Mouse (Mus musculus) forebrain, embryonic 16.5 days (tissue): ENCODE data around the gene Ttc6. TPM values are rescaled to one million over a fixed set of nuclear protein-coding genes. Genes with fewer than 3 reads are reported as not detected.

ENCODE experiments used
- ATAC-seq: fragments of 200-750 bp; cut with Nextera tagmentation; 2 replicates; pipeline ENCODE4 v1.8.0; 2017; ENCODE audit warnings: mild to moderate bottlenecking, moderate library complexity
- H3K27ac ChIP-seq: fragments of 300-500 bp; sonication (generic); 2 replicates; pipeline ENCODE4 v1.5.1; 2014; ENCODE audit warnings: low read length, control low read depth
- H3K27me3 ChIP-seq: fragments of 300-500 bp; sonication (generic); replicated peaks from 2 replicates; pipeline ENCODE4 v1.6.1; 2014; ENCODE audit warnings: low read length; ENCODE audit not compliant: control insufficient read depth, insufficient read depth
- H3K36me3 ChIP-seq: fragments of 300-500 bp; sonication (generic); 2 replicates; pipeline ENCODE4 v1.6.1; 2014; ENCODE audit not compliant: control insufficient read depth, insufficient read depth
- H3K4me1 ChIP-seq: fragments of 300-500 bp; sonication (generic); replicated peaks from 2 replicates; pipeline ENCODE4 v1.6.1; 2014; ENCODE audit warnings: low read length; ENCODE audit not compliant: control insufficient read depth, insufficient read depth
- H3K4me2 ChIP-seq: fragments of 300-500 bp; sonication (generic); 2 replicates; pipeline ENCODE4 v1.6.1; 2014; ENCODE audit warnings: mild to moderate bottlenecking, low read length, control low read depth
- H3K4me3 ChIP-seq: fragments of 300-500 bp; sonication (generic); replicated peaks from 2 replicates; pipeline ENCODE4 v1.5.1; 2014; ENCODE audit warnings: mild to moderate bottlenecking, low read length, control low read depth
- H3K9ac ChIP-seq: fragments of 300-500 bp; sonication (generic); replicated peaks from 2 replicates; pipeline ENCODE4 v1.6.1; 2014; ENCODE audit warnings: low read depth, low read length, control low read depth
- H3K9me3 ChIP-seq: fragments of 300-500 bp; sonication (generic); 2 replicates; pipeline ENCODE4 v1.6.1; 2016; ENCODE audit warnings: low read length; ENCODE audit not compliant: control insufficient read depth
- WGBS: fragments of 180-500 bp; shearing (Covaris S2); extraction: QIAGEN DNeasy Blood & Tissue Kit; methylation state at CpG from one replicate; pipeline ENCODE4 v1.1.7; 2014; 5-methylcytosine and 5-hydroxymethylcytosine counted together
- polyA plus RNA-seq: library from polyadenylated mRNA; unstranded; fragments of >200 nt; fragmentation: Nextera tagmentation; extraction: Ambion mirVana; gene quantifications from 2 replicates; pipeline ENCODE4 v1.2.1, GENCODE M21; 2015

Gene Ttc6
- polyA plus RNA-seq, result 0.16 and 0.18 TPM in 2 replicates

GRCm38 (mm10) chr12:57563909-57564308, at the start of gene Ttc6:
Gene Ttc6, plus strand, starts transcription at chr12:57564113.
- H3K4me3 ChIP-seq, result no peak within 1 kb of the TSS
- no peak for ATAC-seq
- H3K27ac ChIP-seq, result no peak within 1 kb of the TSS
- WGBS, result 81% methylated on average over 6 of the region's 6 CpGs
- no peaks in the 10 kb centered on the region for H3K9me3 ChIP-seq
- H3K9ac ChIP-seq, result no peak within 1 kb of the TSS
- no peak within 1 kb of the TSS for H3K4me2 ChIP-seq
- H3K36me3 ChIP-seq, result no peaks in the 10 kb centered on the region
- H3K27me3 ChIP-seq, result no peaks in the 10 kb centered on the region
- H3K4me1 ChIP-seq, result no peaks in the 10 kb centered on the region

DNA sequence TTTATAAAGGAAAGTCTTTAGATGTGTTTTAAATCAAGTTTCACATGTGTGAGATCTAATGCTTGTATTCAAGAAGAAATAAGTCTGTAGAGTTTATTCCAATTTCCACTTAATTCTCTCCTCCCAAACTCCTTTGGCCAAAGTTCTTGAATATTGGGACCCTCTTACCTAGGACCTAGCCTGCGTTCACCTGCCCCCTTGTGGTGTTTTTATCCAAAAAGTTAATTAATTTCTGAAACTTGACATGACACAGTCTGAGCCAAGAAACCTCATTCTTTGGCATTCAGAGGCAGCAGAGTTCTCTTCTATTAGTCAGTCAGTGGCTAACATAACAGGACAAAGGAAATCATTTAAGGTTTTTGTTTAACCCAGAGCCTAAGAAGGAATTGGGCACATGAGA, 49.4 kb upstream of the Ttc6 start:
- Histone ChIP-seq H3K9ac (no peak overlapping the region), H3K4me1 (no peaks in the 10 kb centered on the region), H3K4me3 (no peak overlapping the region), H3K27ac (no peak overlapping the region), H3K27me3 (no peaks in the 10 kb centered on the region), H3K4me2 (no peak overlapping the region), H3K9me3 (no peaks in the 10 kb centered on the region), H3K36me3 (no peaks in the 10 kb centered on the region)
- WGBS, result 19% methylated on average over 1 of the region's 1 CpGs
- ATAC-seq, result no peak

- Histone ChIP-seq H3K36me3 (no peaks in the 10 kb centered on the region), H3K27me3 (no peaks in the 10 kb centered on the region), H3K4me3 (no peak overlapping the region), H3K4me2 (no peak overlapping the region), H3K4me1 (no peaks in the 10 kb centered on the region), H3K9ac (no peak overlapping the region), H3K27ac (no peak overlapping the region), H3K9me3 (no peaks in the 10 kb centered on the region)
- WGBS, result 44% methylated on average over 12 of the region's 12 CpGs
- ATAC-seq, result no peak
Measured at GRCm38 (mm10) chr12:57515702-57516377, 48.1 kb upstream of the Ttc6 start.

- Histone ChIP-seq H3K27me3 (peaks cover 9% of the 10 kb centered on the region), H3K27ac (no peak overlapping the region), H3K4me3 (no peak overlapping the region), H3K9ac (no peak overlapping the region), H3K4me1 (0 out of 2 replicates have a peak, but pooled peaks cover 4% of the 10 kb centered on the region), H3K4me2 (no peak overlapping the region), H3K36me3 (no peaks in the 10 kb centered on the region), H3K9me3 (no peaks in the 10 kb centered on the region)
- 82% methylated on average over 4 of the region's 4 CpGs for WGBS
- ATAC-seq, result no peak
Measured at GRCm38 (mm10) chr12:57528335-57528734, 35.6 kb upstream of the Ttc6 start.

- Histone ChIP-seq H3K9ac (no peak overlapping the region), H3K9me3 (no peaks in the 10 kb centered on the region), H3K27ac (no peak overlapping the region), H3K36me3 (no peaks in the 10 kb centered on the region), H3K4me1 (peaks cover 8% of the 10 kb centered on the region; the same call in 1 of the 2 replicates), H3K4me3 (no peak overlapping the region), H3K4me2 (no peak overlapping the region), H3K27me3 (peaks cover 28% of the 10 kb centered on the region)
- ATAC-seq, result peak; percentile 71
- 3% methylated on average over 9 of the region's 9 CpGs for WGBS
Measured at GRCm38 (mm10) chr12:57530474-57530873, 33.4 kb upstream of the Ttc6 start.

- no peaks in the 10 kb centered on the region for H3K36me3 ChIP-seq
- ATAC-seq, result peak; percentile 5; the same call in 1 of the 2 replicates
- no peak overlapping the region for H3K9ac ChIP-seq
- H3K4me2 ChIP-seq, result no peak overlapping the region; the same call in 1 of the 2 replicates
- H3K27me3 ChIP-seq, result peaks cover 49% of the 10 kb centered on the region
- H3K27ac ChIP-seq, result no peak overlapping the region
- WGBS, result 3% methylated on average over 5 of the region's 6 CpGs
- no peaks in the 10 kb centered on the region for H3K9me3 ChIP-seq
- H3K4me3 ChIP-seq, result no peak overlapping the region
- H3K4me1 ChIP-seq, result peaks cover 17% of the 10 kb centered on the region
Measured at GRCm38 (mm10) chr12:57534517-57534878, 29.4 kb upstream of the Ttc6 start.

- H3K27ac ChIP-seq, result no peak overlapping the region
- H3K9me3 ChIP-seq, result no peaks in the 10 kb centered on the region
- no peak overlapping the region for H3K4me3 ChIP-seq
- H3K9ac ChIP-seq, result no peak overlapping the region
- peaks cover 54% of the 10 kb centered on the region for H3K27me3 ChIP-seq
- no peaks in the 10 kb centered on the region for H3K36me3 ChIP-seq
- H3K4me1 ChIP-seq, result peaks cover 17% of the 10 kb centered on the region
- H3K4me2 ChIP-seq, result peak overlapping the region; percentile 26; the same call in 1 of the 2 replicates
- under 1% methylated on average over 39 of the region's 39 CpGs for WGBS
- peak; percentile 57 for ATAC-seq
Measured at GRCm38 (mm10) chr12:57534879-57535611, 28.9 kb upstream of the Ttc6 start.

- H3K36me3 ChIP-seq, result no peaks in the 10 kb centered on the region
- peaks cover 61% of the 10 kb centered on the region for H3K27me3 ChIP-seq
- H3K27ac ChIP-seq, result no peak overlapping the region
- H3K4me3 ChIP-seq, result no peak overlapping the region
- under 1% methylated on average over 25 of the region's 25 CpGs for WGBS
- no peak for ATAC-seq
- H3K4me1 ChIP-seq, result peaks cover 13% of the 10 kb centered on the region
- H3K4me2 ChIP-seq, result no peak overlapping the region
- H3K9me3 ChIP-seq, result no peaks in the 10 kb centered on the region
- H3K9ac ChIP-seq, result no peak overlapping the region
Measured at GRCm38 (mm10) chr12:57536056-57536908, 27.6 kb upstream of the Ttc6 start.
